8 mouse cellular contexts compared by ENCODE assay signal in genomic region chr2:85049277-85049676, GRCm38 (mm10). TPM values are rescaled to one million over a fixed set of nuclear protein-coding genes. Genes with fewer than 3 reads are reported as not detected.
A peak's percentile ranks its signal among the peaks of the same experiment; 100 is the strongest.
DNase-seq lines count a peak whose midpoint lies in the region; ATAC-seq and TF ChIP-seq lines count a peak whose summit lies in the region.

No protein-coding gene starts in this region.

- H3K9me3 ChIP-seq in E14TG2a.4 (ENCODE audit: low read length): no peaks in the 10 kb centered on the region
- H3K9me3 ChIP-seq in limb, embryonic 15.5 days: no peaks in the 10 kb centered on the region
- no peaks in the 10 kb centered on the region for H3K9me3 ChIP-seq in stomach, embryonic 16.5 days (replicated peaks; ENCODE audit: control insufficient read depth, low read length)

- DNase-seq in cerebellum, adult 9-10 months: peak; percentile 60
- DNase-seq in cerebellum, postnatal 36 days: no peak
- peak; percentile 45 to 51 for DNase-seq in heart, adult 9 months (ENCODE audit: low spot score in 2 of 2)
- no peak for DNase-seq in testis, postnatal 14 days (ENCODE audit: low spot score)

- H3K4me2 ChIP-seq in limb, embryonic 15.5 days: peak overlapping the region; percentile 65
- peak overlapping the region; percentile 64 for H3K4me2 ChIP-seq in stomach, embryonic 16.5 days (ENCODE audit: low read depth, low read length)

- 36% methylated on average over 4 of the region's 4 CpGs for WGBS in limb, embryonic 15.5 days
- WGBS in stomach, embryonic 16.5 days: 63% methylated on average over 4 of the region's 4 CpGs

- peaks cover 61% of the 10 kb centered on the region for H3K36me3 ChIP-seq in E14TG2a.4 (ENCODE audit: insufficient read depth, low read length)
- peaks cover 56% of the 10 kb centered on the region for H3K36me3 ChIP-seq in limb, embryonic 15.5 days
- peaks cover 16% of the 10 kb centered on the region for H3K36me3 ChIP-seq in stomach, embryonic 16.5 days (ENCODE audit: control insufficient read depth, insufficient read depth, low read length)

- H3K4me3 ChIP-seq in E14TG2a.4 (replicated peaks; ENCODE audit: low read length): peak overlapping the region; percentile 82; the same call in 1 of the 2 replicates
- H3K4me3 ChIP-seq in limb, embryonic 15.5 days: peak overlapping the region; percentile 79
- H3K4me3 ChIP-seq in stomach, embryonic 16.5 days (replicated peaks; ENCODE audit: low read length): peak overlapping the region; percentile 71

- peaks cover 88% of the 10 kb centered on the region for H3K4me1 ChIP-seq in E14TG2a.4 (replicated peaks; ENCODE audit: low read depth, low read length)
- peaks cover 57% of the 10 kb centered on the region for H3K4me1 ChIP-seq in limb, embryonic 15.5 days
- peaks cover 51% of the 10 kb centered on the region for H3K4me1 ChIP-seq in stomach, embryonic 16.5 days (ENCODE audit: control insufficient read depth, insufficient read depth, low read length)

- TF ChIP-seq CTCF in E14TG2a.4 (conservative IDR thresholded peaks at IDR 0.05; ENCODE audit: low read length): no peak

- H3K27ac ChIP-seq in limb, embryonic 15.5 days: peak overlapping the region; percentile 97
- H3K27ac ChIP-seq in stomach, embryonic 16.5 days (ENCODE audit: low read length): peak overlapping the region; percentile 97

- H3K27me3 ChIP-seq in E14TG2a.4 (ENCODE audit: insufficient read depth, low read length): no peaks in the 10 kb centered on the region
- no peaks in the 10 kb centered on the region for H3K27me3 ChIP-seq in limb, embryonic 15.5 days
- no peaks in the 10 kb centered on the region for H3K27me3 ChIP-seq in stomach, embryonic 16.5 days (ENCODE audit: control insufficient read depth, insufficient read depth, low read length)

- ATAC-seq in limb, embryonic 15.5 days (ENCODE audit: insufficient number of reproducible peaks, low FRiP score, low TSS enrichment, low read depth): no peak
- no peak for ATAC-seq in stomach, embryonic 16.5 days (ENCODE audit: insufficient read depth, low FRiP score)
- no peak for ATAC-seq in erythroblast, adult 5-6 weeks (replicated peaks; ENCODE audit: low FRiP score, poor library complexity, severe bottlenecking)

- no peak overlapping the region for H3K9ac ChIP-seq in limb, embryonic 15.5 days
- peak overlapping the region; percentile 85 for H3K9ac ChIP-seq in stomach, embryonic 16.5 days (ENCODE audit: low read length)

RNA-seq across cellular contexts. Expression of gene Tnks1bp1, which starts 1.5 kb away (rescaled TPM):
- polyA plus RNA-seq in limb, embryonic 15.5 days (2015; fragmentation: Nextera tagmentation; extraction: Ambion mirVana): 65.1 and 74.1 TPM in 2 replicates
- polyA plus RNA-seq in stomach, embryonic 16.5 days (2015; fragmentation: Nextera tagmentation; extraction: Ambion mirVana): 66.9 and 81.6 TPM in 2 replicates
- total RNA-seq in erythroblast, adult 5-6 weeks (2015; ENCODE audit: low replicate concordance): not detected in 2 replicates
- 1.2 and 1.5 TPM in 2 replicates for total RNA-seq in erythroblast, adult 5-6 weeks (2017; ENCODE audit: low replicate concordance)

RNA-seq across cellular contexts. Expression of gene P2rx3, which starts 12.0 kb away (rescaled TPM):
- polyA plus RNA-seq in limb, embryonic 15.5 days (2015; fragmentation: Nextera tagmentation; extraction: Ambion mirVana): 0.19 and 0.58 TPM in 2 replicates
- 1.6 and 1.8 TPM in 2 replicates for polyA plus RNA-seq in stomach, embryonic 16.5 days (2015; fragmentation: Nextera tagmentation; extraction: Ambion mirVana)
- total RNA-seq in erythroblast, adult 5-6 weeks (2015; ENCODE audit: low replicate concordance): not detected in 2 replicates
- total RNA-seq in erythroblast, adult 5-6 weeks (2017; ENCODE audit: low replicate concordance): not detected in 2 replicates

RNA-seq across cellular contexts. Expression of gene Ssrp1, which starts 12.2 kb away (rescaled TPM):
- polyA plus RNA-seq in limb, embryonic 15.5 days (2015; fragmentation: Nextera tagmentation; extraction: Ambion mirVana): 235 and 238 TPM in 2 replicates
- polyA plus RNA-seq in stomach, embryonic 16.5 days (2015; fragmentation: Nextera tagmentation; extraction: Ambion mirVana): 211 and 239 TPM in 2 replicates
- total RNA-seq in erythroblast, adult 5-6 weeks (2015; ENCODE audit: low replicate concordance): 54.8 and 61.9 TPM in 2 replicates
- total RNA-seq in erythroblast, adult 5-6 weeks (2017; ENCODE audit: low replicate concordance): 111 and 113 TPM in 2 replicates

Comparison
In these comparisons a context has a peak if more than half of its experiments do, and no peak if none do; other contexts are left out.
1. DNase-seq: peak in cerebellum, adult 9-10 months (single experiment) and heart, adult 9 months (2 of 2); none in cerebellum, postnatal 36 days (0 of 2) and testis, postnatal 14 days (single experiment).
2. Peak in every context shown above with its lines, with median percentiles within 50 percentile points of each other: H3K4me3 ChIP-seq.